Mouse (Mus musculus): ENCODE data around the gene 9130023H24Rik. TPM values are rescaled to one million over a fixed set of nuclear protein-coding genes. Genes with fewer than 3 reads are reported as not detected.

9130023H24Rik gene
- 2.8 and 4.2 TPM in 2 replicates for polyA plus RNA-seq (2012; rRNA removed)

DNA sequence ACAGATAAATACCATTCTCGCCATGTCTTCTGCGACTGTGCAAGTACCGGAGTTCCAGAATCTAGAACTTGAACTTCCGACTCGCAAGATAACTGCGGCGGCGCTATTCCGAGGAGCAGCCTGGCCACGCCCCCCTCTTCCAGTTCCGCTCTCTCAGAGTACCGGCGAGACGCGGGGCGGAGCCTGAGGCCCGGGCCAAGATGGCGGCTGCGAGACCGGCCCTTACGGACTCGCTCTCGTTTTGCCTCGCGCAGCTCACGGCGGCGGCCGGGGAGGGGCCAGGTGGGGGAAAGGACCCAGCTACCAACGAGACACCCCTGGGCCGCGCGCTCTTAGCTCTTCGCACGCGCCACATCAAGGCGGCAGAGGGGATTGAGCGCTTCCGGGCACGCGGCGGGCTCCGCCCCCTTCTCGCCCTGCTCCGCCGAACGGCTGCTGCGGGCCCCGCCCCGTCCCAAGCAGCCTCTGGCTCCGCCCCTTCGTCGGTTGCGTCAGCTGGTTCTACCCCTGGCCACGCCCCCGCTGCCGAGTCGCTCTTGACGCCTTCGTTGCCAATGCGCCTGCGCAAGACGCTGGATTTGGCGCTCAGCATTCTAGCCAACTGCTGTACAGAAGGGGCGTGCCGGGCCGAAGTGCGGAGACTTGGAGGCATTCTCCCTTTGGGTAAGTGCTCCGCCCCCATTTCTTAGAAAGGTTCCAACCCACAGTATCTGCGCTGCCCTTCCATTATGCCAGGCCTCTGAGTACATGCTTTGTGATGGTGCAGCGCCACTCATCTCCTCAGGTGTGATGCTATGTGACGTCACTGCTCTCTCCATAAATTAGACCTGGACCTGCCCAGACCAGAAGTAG lies at the start of gene 9130023H24Rik:
TSS of gene 9130023H24Rik (minus strand) at position 105 of the 852 bp plus-strand sequence.

DNA sequence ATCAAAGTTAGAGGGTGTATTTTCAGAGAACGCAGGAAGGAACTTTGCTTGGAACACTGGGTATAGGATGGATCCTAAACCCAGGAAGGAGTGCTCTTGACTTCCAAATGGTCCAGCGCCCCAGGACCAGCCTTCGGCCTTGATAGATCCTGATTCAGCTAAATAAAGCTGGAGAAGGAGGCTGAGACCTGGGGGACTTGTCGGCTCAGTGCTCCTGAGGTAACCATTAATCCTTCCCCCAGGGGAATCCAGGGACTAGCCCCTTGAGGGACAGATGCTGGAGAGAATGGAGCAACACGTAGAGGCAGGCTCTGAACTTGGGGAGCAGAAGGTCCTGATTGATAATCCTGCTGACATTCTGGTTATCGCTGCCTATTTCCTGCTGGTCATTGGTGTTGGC lies 27.6 kb upstream of the 9130023H24Rik start, which contains the start of gene Slc5a2:
TSS of gene Slc5a2 (plus strand) at position 247 of the 400 bp plus-strand sequence.

DNA sequence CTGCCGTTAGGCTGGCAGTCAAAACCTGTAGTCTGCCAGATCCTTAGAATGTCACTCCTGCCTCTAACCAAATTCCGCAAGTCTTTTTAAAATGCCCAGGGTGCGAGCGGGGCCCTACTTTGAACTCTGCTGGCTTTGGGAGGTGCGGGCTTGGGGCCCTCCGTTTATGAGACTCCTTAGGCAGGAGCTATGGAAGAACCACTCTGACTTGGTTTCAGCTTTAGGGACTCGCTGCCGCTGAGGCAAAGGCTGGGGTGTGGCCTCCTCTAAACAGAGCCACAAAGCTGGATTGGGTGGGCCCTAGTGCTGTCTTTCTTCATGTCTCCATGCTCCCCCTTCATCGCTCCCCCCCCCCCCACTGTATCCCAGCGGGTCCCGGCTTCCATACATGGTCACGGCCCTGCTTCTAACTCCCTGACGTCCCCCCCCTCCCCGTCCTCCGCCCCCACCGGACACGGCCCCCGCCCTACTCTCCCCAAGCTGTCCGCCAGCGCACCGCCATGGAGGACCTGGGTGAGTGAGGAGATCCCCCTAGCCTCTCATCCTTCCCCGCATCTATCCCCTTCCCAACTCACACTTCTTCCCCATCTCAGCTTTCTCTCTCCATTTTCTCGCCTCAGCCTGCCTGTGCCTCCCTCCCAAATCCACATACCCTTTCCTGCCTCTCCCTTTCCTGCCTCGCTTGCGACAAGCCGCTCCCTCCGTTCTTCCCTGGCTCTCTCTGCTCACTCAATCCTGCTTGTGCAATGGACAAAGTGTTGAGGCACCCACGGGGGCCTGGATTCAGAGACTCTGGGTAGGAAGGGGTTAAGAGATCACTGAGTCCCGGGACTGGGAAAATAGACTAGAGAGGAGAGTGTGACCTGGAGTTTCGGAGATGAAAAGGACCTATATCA lies 8.9 kb upstream of the 9130023H24Rik start, which contains the start of gene Tgfb1i1:
TSS of gene Tgfb1i1 (plus strand) at position 317 of the 896 bp plus-strand sequence.

DNA sequence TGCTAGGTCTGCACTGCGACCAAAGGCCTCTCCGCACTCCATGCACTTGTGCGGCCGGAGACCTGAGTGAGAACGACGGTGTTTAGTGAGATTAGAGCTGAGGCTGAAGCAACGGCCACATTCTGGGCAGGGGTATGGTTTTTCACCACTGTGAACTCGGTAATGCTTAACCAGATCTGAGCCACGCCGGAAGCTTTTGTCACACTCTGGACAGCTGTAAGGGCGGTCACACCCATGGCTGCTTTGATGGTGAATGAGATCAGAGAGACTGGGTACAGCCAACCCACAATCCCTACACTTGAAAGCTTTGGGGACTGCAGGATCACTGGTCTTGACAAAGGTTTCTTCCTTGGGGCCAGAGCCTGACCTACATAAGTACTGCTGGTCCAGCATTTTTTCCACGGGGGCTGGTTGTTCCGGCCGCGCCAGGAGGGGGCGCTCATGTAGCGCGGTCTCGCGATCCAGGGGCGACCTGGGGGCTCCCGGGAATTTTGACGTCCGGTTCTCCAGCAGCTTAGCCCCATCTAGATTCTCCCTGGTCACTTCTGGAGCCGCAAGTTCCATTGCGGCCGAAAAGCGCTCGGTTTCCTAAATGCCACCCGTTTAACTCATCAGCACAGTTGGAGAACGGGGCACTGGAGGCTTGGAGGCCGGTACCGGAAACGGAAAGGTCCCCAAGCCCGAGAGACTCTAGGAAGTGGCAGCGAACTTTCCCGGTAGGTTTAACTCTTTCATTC lies 807 bp downstream of the 9130023H24Rik start, which contains the start of gene Armc5:
TSS of gene Armc5 (plus strand) at position 487 of the 737 bp plus-strand sequence.

DNA sequence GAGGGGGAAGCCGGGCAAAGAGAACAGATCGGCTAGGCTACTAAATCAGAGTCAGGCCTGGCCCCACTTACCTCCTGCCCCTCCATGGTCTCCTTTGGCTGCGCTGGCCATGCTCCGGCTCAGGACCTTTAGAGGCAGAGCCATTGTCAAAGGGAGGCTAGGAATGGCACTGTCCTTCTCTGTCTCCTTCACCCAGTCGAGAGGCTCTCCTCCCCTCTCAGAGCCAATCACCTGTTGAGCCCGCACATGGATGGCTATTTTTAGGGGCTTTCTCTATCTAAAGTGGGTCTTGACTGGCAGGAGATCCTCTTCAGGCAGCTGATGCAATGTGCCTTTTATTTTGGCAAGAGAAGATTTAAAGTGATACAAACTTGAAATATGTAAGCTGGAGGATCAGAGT lies 31.7 kb downstream of the 9130023H24Rik start, which contains the start of gene Cox6a2:
TSS of gene Cox6a2 (minus strand) at position 236 of the 400 bp plus-strand sequence.

Other genes with a start within 250 kb of the 9130023H24Rik start
- 7.1 and 10.2 TPM in 2 replicates for gene Pycard, start 244.2 kb downstream of the 9130023H24Rik start, polyA plus RNA-seq (2012; rRNA removed)
- gene Trim72, start 234.1 kb downstream of the 9130023H24Rik start, polyA plus RNA-seq (2012; rRNA removed), result 1.1 and 1.6 TPM in 2 replicates
- 0.91 and 2.4 TPM in 2 replicates for gene Itgam, start 175.4 kb downstream of the 9130023H24Rik start, polyA plus RNA-seq (2012; rRNA removed)
- gene Gm49368, start 175.3 kb downstream of the 9130023H24Rik start, polyA plus RNA-seq (2012; rRNA removed), result 0.01 TPM in 1 of 2 replicates, not detected in the other
- 0.02 and 0.04 TPM in 2 replicates for gene Itgax, start 108.5 kb downstream of the 9130023H24Rik start, polyA plus RNA-seq (2012; rRNA removed)
- not detected in 2 replicates for gene Itgad, start 83.7 kb downstream of the 9130023H24Rik start, polyA plus RNA-seq (2012; rRNA removed)
- 3.9 and 10.1 TPM in 2 replicates for gene Cox6a2, start 31.6 kb downstream of the 9130023H24Rik start, polyA plus RNA-seq (2012; rRNA removed)
- gene Armc5, start 689 bp downstream of the 9130023H24Rik start, polyA plus RNA-seq (2012; rRNA removed), result 11.5 and 14.5 TPM in 2 replicates
- 18.2 and 27.5 TPM in 2 replicates for gene Tgfb1i1, start 8.8 kb upstream of the 9130023H24Rik start, polyA plus RNA-seq (2012; rRNA removed)
- gene Slc5a2, start 27.6 kb upstream of the 9130023H24Rik start, polyA plus RNA-seq (2012; rRNA removed), result 0.30 and 0.39 TPM in 2 replicates
- 25.5 and 31.0 TPM in 2 replicates for gene BC017158, start 60.1 kb upstream of the 9130023H24Rik start, polyA plus RNA-seq (2012; rRNA removed)
- 15.2 and 31.5 TPM in 2 replicates for gene Rgs10, start 180.7 kb upstream of the 9130023H24Rik start, polyA plus RNA-seq (2012; rRNA removed)
- gene Tial1, start 223.7 kb upstream of the 9130023H24Rik start, polyA plus RNA-seq (2012; rRNA removed), result 140 and 164 TPM in 2 replicates